Mouse (Mus musculus): ENCODE measurements around the gene Ndrg3. TPM values are rescaled to one million over a fixed set of nuclear protein-coding genes. Genes with fewer than 3 reads are reported as not detected.
"Not testable (repeated sequence)": the region's sequence is repeated elsewhere in the genome, so short reads cannot be mapped to it uniquely, and the experiment has no call there.

Gene Ndrg3
- polyA plus RNA-seq, 1 experiment from 2014 or later: 44.6 TPM

- H3K9me3 ChIP-seq (ENCODE audit: control insufficient read depth, low read length); ATAC-seq (ENCODE audit: low read depth); H3K27me3 ChIP-seq (ENCODE audit: control insufficient read depth, insufficient read depth, low read depth, low read length); H3K9ac ChIP-seq (ENCODE audit: low read length); H3K4me3 ChIP-seq (ENCODE audit: low read length); H3K4me1 ChIP-seq (replicated peaks; ENCODE audit: control insufficient read depth, insufficient read depth, low read length); H3K27ac ChIP-seq (ENCODE audit: low read length); H3K36me3 ChIP-seq (ENCODE audit: control insufficient read depth, insufficient read depth, low read length); H3K4me2 ChIP-seq (ENCODE audit: low read depth, low read length): not testable (repeated sequence)
- 59% methylated on average over 4 of the region's 4 CpGs for WGBS
Observed at GRCm38 (mm10) chr2:156902411-156902810, 89.4 kb downstream of the Ndrg3 start.

- H3K27me3 ChIP-seq (ENCODE audit: control insufficient read depth, insufficient read depth, low read depth, low read length): no peaks in the 10 kb centered on the region
- ATAC-seq (ENCODE audit: low read depth): no peak
- WGBS: 57% methylated on average over 6 of the region's 6 CpGs
- no peak overlapping the region for H3K27ac ChIP-seq (ENCODE audit: low read length)
- no peak overlapping the region for H3K4me3 ChIP-seq (ENCODE audit: low read length)
- H3K9ac ChIP-seq (ENCODE audit: low read length): no peak overlapping the region
- H3K36me3 ChIP-seq (ENCODE audit: control insufficient read depth, insufficient read depth, low read length): no peaks in the 10 kb centered on the region
- H3K4me2 ChIP-seq (ENCODE audit: low read depth, low read length): no peak overlapping the region
- no peaks in the 10 kb centered on the region for H3K9me3 ChIP-seq (ENCODE audit: control insufficient read depth, low read length)
- 0 out of 2 replicates have a peak, but pooled peaks cover 2% of the 10 kb centered on the region for H3K4me1 ChIP-seq (replicated peaks; ENCODE audit: control insufficient read depth, insufficient read depth, low read length)
Observed at GRCm38 (mm10) chr2:156901883-156902282, 90.0 kb downstream of the Ndrg3 start.

GRCm38 (mm10) chr2:156901344-156901743 lies 90.5 kb downstream of the Ndrg3 start:
- Histone ChIP-seq H3K4me3 (ENCODE audit: low read length) (no peak overlapping the region), H3K27ac (ENCODE audit: low read length) (no peak overlapping the region), H3K4me2 (ENCODE audit: low read depth, low read length) (no peak overlapping the region), H3K9me3 (ENCODE audit: control insufficient read depth, low read length) (no peaks in the 10 kb centered on the region), H3K4me1 (replicated peaks; ENCODE audit: control insufficient read depth, insufficient read depth, low read length) (0 out of 2 replicates have a peak, but pooled peaks cover 2% of the 10 kb centered on the region), H3K27me3 (ENCODE audit: control insufficient read depth, insufficient read depth, low read depth, low read length) (no peaks in the 10 kb centered on the region), H3K9ac (ENCODE audit: low read length) (no peak overlapping the region), H3K36me3 (ENCODE audit: control insufficient read depth, insufficient read depth, low read length) (no peaks in the 10 kb centered on the region)
- no peak for ATAC-seq (ENCODE audit: low read depth)
- WGBS: 81% methylated on average over 2 of the region's 2 CpGs

GRCm38 (mm10) chr2:156899184-156899583 lies 92.7 kb downstream of the Ndrg3 start:
- Histone ChIP-seq H3K9ac (ENCODE audit: low read length) (no peak overlapping the region), H3K4me3 (ENCODE audit: low read length) (no peak overlapping the region)
- WGBS: 60% methylated on average over 4 of the region's 4 CpGs

GRCm38 (mm10) chr2:156898374-156898773 lies 93.5 kb downstream of the Ndrg3 start:
- 41% methylated on average over 4 of the region's 4 CpGs for WGBS
- H3K4me3 ChIP-seq (ENCODE audit: low read length): no peak overlapping the region
- H3K4me2 ChIP-seq (ENCODE audit: low read depth, low read length): no peak overlapping the region
- H3K9ac ChIP-seq (ENCODE audit: low read length): no peak overlapping the region
- H3K27me3 ChIP-seq (ENCODE audit: control insufficient read depth, insufficient read depth, low read depth, low read length): no peaks in the 10 kb centered on the region
- ATAC-seq (ENCODE audit: low read depth): no peak
- H3K4me1 ChIP-seq (replicated peaks; ENCODE audit: control insufficient read depth, insufficient read depth, low read length): no peaks in the 10 kb centered on the region; the same call in 1 of the 2 replicates
- H3K9me3 ChIP-seq (ENCODE audit: control insufficient read depth, low read length): no peaks in the 10 kb centered on the region
- no peak overlapping the region for H3K27ac ChIP-seq (ENCODE audit: low read length)
- no peaks in the 10 kb centered on the region for H3K36me3 ChIP-seq (ENCODE audit: control insufficient read depth, insufficient read depth, low read length)

More at GRCm38 (mm10) chr2:156899184-156899583, 92.7 kb downstream of the Ndrg3 start:
- Histone ChIP-seq H3K27ac (ENCODE audit: low read length) (no peak overlapping the region), H3K9me3 (ENCODE audit: control insufficient read depth, low read length) (no peaks in the 10 kb centered on the region), H3K4me2 (ENCODE audit: low read depth, low read length) (no peak overlapping the region), H3K4me1 (replicated peaks; ENCODE audit: control insufficient read depth, insufficient read depth, low read length) (no peaks in the 10 kb centered on the region; the same call in 1 of the 2 replicates), H3K36me3 (ENCODE audit: control insufficient read depth, insufficient read depth, low read length) (no peaks in the 10 kb centered on the region), H3K27me3 (ENCODE audit: control insufficient read depth, insufficient read depth, low read depth, low read length) (no peaks in the 10 kb centered on the region)
- ATAC-seq (ENCODE audit: low read depth): no peak

- H3K27ac ChIP-seq (ENCODE audit: low read length): no peak overlapping the region
- no peak overlapping the region for H3K4me3 ChIP-seq (ENCODE audit: low read length)
- no peaks in the 10 kb centered on the region for H3K9me3 ChIP-seq (ENCODE audit: control insufficient read depth, low read length)
- no peak overlapping the region for H3K9ac ChIP-seq (ENCODE audit: low read length)
- no peaks in the 10 kb centered on the region; the same call in 1 of the 2 replicates for H3K4me1 ChIP-seq (replicated peaks; ENCODE audit: control insufficient read depth, insufficient read depth, low read length)
- ATAC-seq (ENCODE audit: low read depth): no peak
- H3K27me3 ChIP-seq (ENCODE audit: control insufficient read depth, insufficient read depth, low read depth, low read length): no peaks in the 10 kb centered on the region
- no peaks in the 10 kb centered on the region for H3K36me3 ChIP-seq (ENCODE audit: control insufficient read depth, insufficient read depth, low read length)
- H3K4me2 ChIP-seq (ENCODE audit: low read depth, low read length): no peak overlapping the region
- 79% methylated on average over 9 of the region's 9 CpGs for WGBS
Observed at GRCm38 (mm10) chr2:156897034-156897433, 94.8 kb downstream of the Ndrg3 start.

GRCm38 (mm10) chr2:156896384-156896914 lies 95.4 kb downstream of the Ndrg3 start:
- no peak overlapping the region for H3K4me2 ChIP-seq (ENCODE audit: low read depth, low read length)
- no peaks in the 10 kb centered on the region for H3K36me3 ChIP-seq (ENCODE audit: control insufficient read depth, insufficient read depth, low read length)
- no peaks in the 10 kb centered on the region; the same call in 1 of the 2 replicates for H3K4me1 ChIP-seq (replicated peaks; ENCODE audit: control insufficient read depth, insufficient read depth, low read length)
- no peak overlapping the region for H3K9ac ChIP-seq (ENCODE audit: low read length)
- H3K27ac ChIP-seq (ENCODE audit: low read length): no peak overlapping the region
- no peak overlapping the region for H3K4me3 ChIP-seq (ENCODE audit: low read length)
- WGBS: 48% methylated on average over 9 of the region's 9 CpGs
- no peaks in the 10 kb centered on the region for H3K27me3 ChIP-seq (ENCODE audit: control insufficient read depth, insufficient read depth, low read depth, low read length)
- no peaks in the 10 kb centered on the region for H3K9me3 ChIP-seq (ENCODE audit: control insufficient read depth, low read length)
- ATAC-seq (ENCODE audit: low read depth): no peak

- 42% methylated on average over 15 of the region's 15 CpGs for WGBS
- no peaks in the 10 kb centered on the region; the same call in 1 of the 2 replicates for H3K4me1 ChIP-seq (replicated peaks; ENCODE audit: control insufficient read depth, insufficient read depth, low read length)
- no peak overlapping the region for H3K27ac ChIP-seq (ENCODE audit: low read length)
- no peak overlapping the region for H3K9ac ChIP-seq (ENCODE audit: low read length)
- no peaks in the 10 kb centered on the region for H3K27me3 ChIP-seq (ENCODE audit: control insufficient read depth, insufficient read depth, low read depth, low read length)
- no peak for ATAC-seq (ENCODE audit: low read depth)
- no peaks in the 10 kb centered on the region for H3K9me3 ChIP-seq (ENCODE audit: control insufficient read depth, low read length)
- no peak overlapping the region for H3K4me2 ChIP-seq (ENCODE audit: low read depth, low read length)
- no peaks in the 10 kb centered on the region for H3K36me3 ChIP-seq (ENCODE audit: control insufficient read depth, insufficient read depth, low read length)
- H3K4me3 ChIP-seq (ENCODE audit: low read length): no peak overlapping the region
Observed at GRCm38 (mm10) chr2:156894496-156895265, 97.2 kb downstream of the Ndrg3 start.

GRCm38 (mm10) chr2:156892821-156893220 lies 99.0 kb downstream of the Ndrg3 start:
- Histone ChIP-seq H3K27me3 (ENCODE audit: control insufficient read depth, insufficient read depth, low read depth, low read length) (no peaks in the 10 kb centered on the region), H3K9me3 (ENCODE audit: control insufficient read depth, low read length) (no peaks in the 10 kb centered on the region), H3K4me3 (ENCODE audit: low read length) (no peak overlapping the region), H3K36me3 (ENCODE audit: control insufficient read depth, insufficient read depth, low read length) (no peaks in the 10 kb centered on the region), H3K9ac (ENCODE audit: low read length) (no peak overlapping the region), H3K4me1 (replicated peaks; ENCODE audit: control insufficient read depth, insufficient read depth, low read length) (no peaks in the 10 kb centered on the region; the same call in 1 of the 2 replicates), H3K4me2 (ENCODE audit: low read depth, low read length) (no peak overlapping the region), H3K27ac (ENCODE audit: low read length) (no peak overlapping the region)
- 66% methylated on average over 6 of the region's 6 CpGs for WGBS
- no peak for ATAC-seq (ENCODE audit: low read depth)

All from lung, embryonic 16.5 days (tissue).